Mouse (Mus musculus) hindbrain, embryonic 16.5 days (tissue): ENCODE results near the gene Phgr1. TPM values are rescaled to one million over a fixed set of nuclear protein-coding genes. Genes with fewer than 3 reads are reported as not detected.

ENCODE experiments used
- ATAC-seq: fragments of 200-750 bp; cut with Nextera tagmentation; 2 replicates; pipeline ENCODE4 v1.8.0; 2017; ENCODE audit warnings: moderate TSS enrichment, moderate library complexity
- H3K27ac ChIP-seq: fragments of 300-500 bp; sonication (generic); 2 replicates; pipeline ENCODE4 v1.5.1; 2014; ENCODE audit warnings: low read depth, mild to moderate bottlenecking, control low read depth, low read length, moderate library complexity
- H3K27me3 ChIP-seq: fragments of 300-500 bp; sonication (generic); replicated peaks from 2 replicates; pipeline ENCODE4 v1.6.1; 2014; ENCODE audit warnings: low read length; ENCODE audit not compliant: control insufficient read depth, insufficient read depth
- H3K36me3 ChIP-seq: fragments of 300-500 bp; sonication (generic); 2 replicates; pipeline ENCODE4 v1.6.1; 2014; ENCODE audit warnings: mild to moderate bottlenecking, low read length, moderate library complexity, mixed read lengths; ENCODE audit not compliant: control insufficient read depth, insufficient read depth
- H3K4me1 ChIP-seq: fragments of 300-500 bp; sonication (generic); 2 replicates; pipeline ENCODE4 v1.6.1; 2014; ENCODE audit warnings: low read depth, low read length; ENCODE audit not compliant: control insufficient read depth, insufficient read depth
- H3K4me2 ChIP-seq: fragments of 300-500 bp; sonication (generic); 2 replicates; pipeline ENCODE4 v1.6.1; 2014; ENCODE audit warnings: mild to moderate bottlenecking, low read length, control low read depth, moderate library complexity
- H3K4me3 ChIP-seq: fragments of 300-500 bp; sonication (generic); 2 replicates; pipeline ENCODE4 v1.5.1; 2014; ENCODE audit warnings: mild to moderate bottlenecking, low read length, control low read depth, moderate library complexity
- H3K9ac ChIP-seq: fragments of 300-500 bp; sonication (generic); 2 replicates; pipeline ENCODE4 v1.6.1; 2014; ENCODE audit warnings: low read depth, mild to moderate bottlenecking, control low read depth, low read length, moderate library complexity
- H3K9me3 ChIP-seq: fragments of 300-500 bp; sonication (generic); 2 replicates; pipeline ENCODE4 v1.6.1; 2014; ENCODE audit warnings: mild to moderate bottlenecking, low read length, moderate library complexity; ENCODE audit not compliant: control insufficient read depth
- WGBS: fragments of 180-500 bp; shearing (Covaris S2); extraction: QIAGEN DNeasy Blood & Tissue Kit; methylation state at CpG from one replicate; pipeline ENCODE4 v1.1.7; 2014; 5-methylcytosine and 5-hydroxymethylcytosine counted together
- polyA plus RNA-seq: library from polyadenylated mRNA; unstranded; fragments of >200 nt; fragmentation: Nextera tagmentation; extraction: Ambion mirVana; gene quantifications from 2 replicates; pipeline ENCODE4 v1.2.1, GENCODE M21; 2015

Gene Phgr1
- polyA plus RNA-seq, 1 experiment from 2014 or later, result not detected

- H3K27ac ChIP-seq, result no peak overlapping the region
- no peak overlapping the region for H3K9ac ChIP-seq
- H3K9me3 ChIP-seq, result no peaks in the 10 kb centered on the region
- WGBS, result 96% methylated on average over 4 of the region's 4 CpGs
- H3K36me3 ChIP-seq, result no peaks in the 10 kb centered on the region
- H3K4me2 ChIP-seq, result no peak overlapping the region
- no peaks in the 10 kb centered on the region for H3K4me1 ChIP-seq
- H3K4me3 ChIP-seq, result no peak overlapping the region
- no peaks in the 10 kb centered on the region for H3K27me3 ChIP-seq
- no peak for ATAC-seq
These were observed 51.8 kb downstream of the Phgr1 start for GRCm38 (mm10) chr2:118824396-118824795.

Other genes with a start within 250 kb of the Phgr1 start
- 1.6 and 1.9 TPM in 2 replicates for gene Bmf, start 223.1 kb upstream of the Phgr1 start, polyA plus RNA-seq
- 13.8 and 16.9 TPM in 2 replicates for gene Bub1b, start 174.6 kb upstream of the Phgr1 start, polyA plus RNA-seq
- 45.0 and 53.9 TPM in 2 replicates for gene Pak6, start 109.5 kb upstream of the Phgr1 start, polyA plus RNA-seq
- 0.03 TPM in 1 of 2 replicates, not detected in the other for gene Ankrd63, start 68.8 kb upstream of the Phgr1 start, polyA plus RNA-seq
- gene Plcb2, start 44.3 kb upstream of the Phgr1 start, polyA plus RNA-seq, result 0.88 and 1.1 TPM in 2 replicates
- 20.2 and 20.4 TPM in 2 replicates for gene Inafm2, start 27.0 kb upstream of the Phgr1 start, polyA plus RNA-seq
- gene Ccdc9b, start 10.1 kb upstream of the Phgr1 start, polyA plus RNA-seq, result 1.0 and 1.3 TPM in 2 replicates
- 82.9 and 87.0 TPM in 2 replicates for gene Disp2, start 7.0 kb downstream of the Phgr1 start, polyA plus RNA-seq
- gene Knstrn, start 41.2 kb downstream of the Phgr1 start, polyA plus RNA-seq, result 22.0 and 22.5 TPM in 2 replicates
- 52.2 and 56.1 TPM in 2 replicates for gene Ivd, start 89.2 kb downstream of the Phgr1 start, polyA plus RNA-seq
- 6.2 and 6.5 TPM in 2 replicates for gene Bahd1, start 127.6 kb downstream of the Phgr1 start, polyA plus RNA-seq
- gene Chst14, start 153.7 kb downstream of the Phgr1 start, polyA plus RNA-seq, result 5.3 and 7.3 TPM in 2 replicates